Mouse (Mus musculus): ENCODE results near the gene Ssh2. TPM values are rescaled to one million over a fixed set of nuclear protein-coding genes. Genes with fewer than 3 reads are reported as not detected.
A peak's percentile ranks its signal among the peaks of the same experiment; 100 is the strongest.
"Not testable (repeated sequence)": the region's sequence is repeated elsewhere in the genome, so short reads cannot be mapped to it uniquely, and the experiment has no call there.

Ssh2 gene
- polyA plus RNA-seq, 1 experiment from 2014 or later = 9.2 TPM

DNA sequence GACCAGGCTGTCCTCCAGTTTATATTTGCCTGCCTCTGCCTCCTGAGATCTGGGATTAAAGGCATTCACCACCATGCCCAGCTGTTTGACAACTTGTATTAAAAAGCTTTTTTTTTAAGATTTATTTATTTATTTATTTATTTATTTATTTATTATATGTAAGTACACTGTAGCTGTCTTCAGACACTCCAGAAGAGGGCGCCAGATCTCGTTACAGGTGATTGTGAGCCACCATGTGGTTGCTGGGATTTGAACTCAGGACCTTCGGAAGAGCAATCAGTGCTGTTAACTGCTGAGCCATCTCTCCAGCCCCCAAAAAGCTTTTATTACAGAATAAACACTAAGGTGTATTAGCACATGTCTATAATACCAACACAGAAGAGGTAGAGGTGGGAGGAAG is 172.1 kb downstream of the Ssh2 start:
- H3K9me3 ChIP-seq; DNase-seq (ENCODE audit: low spot score); H3K4me1 ChIP-seq; H3K36me3 ChIP-seq (replicated peaks); H3K27me3 ChIP-seq (replicated peaks; ENCODE audit: low read depth, poor library complexity, severe bottlenecking); H3K4me3 ChIP-seq; H3K27ac ChIP-seq (replicated peaks): not testable (repeated sequence)
- 78% methylated on average over 3 of the region's 3 CpGs for WGBS

- Histone ChIP-seq H3K27me3 (replicated peaks; ENCODE audit: low read depth, poor library complexity, severe bottlenecking) (no peaks in the 10 kb centered on the region), H3K36me3 (replicated peaks) (peaks cover 4% of the 10 kb centered on the region; the same call in 1 of the 2 replicates), H3K27ac (replicated peaks) (no peak overlapping the region), H3K4me3 (no peak overlapping the region), H3K9me3 (no peaks in the 10 kb centered on the region), H3K4me1 (no peaks in the 10 kb centered on the region)
- WGBS = 87% methylated on average over 2 of the region's 2 CpGs
- DNase-seq (ENCODE audit: low spot score) = no peak
These were observed 179.5 kb downstream of the Ssh2 start for GRCm38 (mm10) chr11:77395539-77395938.

GRCm38 (mm10) chr11:77402508-77402907 is 186.4 kb downstream of the Ssh2 start:
- Histone ChIP-seq H3K4me3 (no peak overlapping the region), H3K4me1 (no peaks in the 10 kb centered on the region), H3K36me3 (replicated peaks) (no peaks in the 10 kb centered on the region), H3K27ac (replicated peaks) (no peak overlapping the region), H3K27me3 (replicated peaks; ENCODE audit: low read depth, poor library complexity, severe bottlenecking) (no peaks in the 10 kb centered on the region), H3K9me3 (no peaks in the 10 kb centered on the region)
- no peak for DNase-seq (ENCODE audit: low spot score)
- WGBS = 76% methylated on average over 2 of the region's 2 CpGs

DNA sequence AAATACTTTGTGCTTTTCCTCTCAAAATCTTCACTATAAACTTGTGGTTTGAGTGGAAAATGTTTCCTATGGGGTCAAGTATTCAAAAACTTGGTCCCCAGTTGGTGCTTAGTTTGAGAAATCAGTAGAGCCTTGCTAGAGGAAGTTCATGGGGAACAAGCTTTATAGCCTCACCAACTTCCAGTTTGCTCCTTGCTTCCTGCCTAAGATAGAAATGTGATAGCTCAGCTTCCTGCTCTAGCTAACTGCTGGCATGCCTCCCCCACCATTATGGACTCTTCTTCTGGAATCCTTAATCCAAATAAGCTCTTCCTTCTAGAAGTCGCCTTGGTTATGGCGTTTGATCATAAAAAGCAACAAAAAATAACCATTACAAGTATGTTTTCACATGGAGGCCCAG is 190.2 kb downstream of the Ssh2 start:
- no peak overlapping the region for H3K27ac ChIP-seq (replicated peaks)
- peaks cover 11% of the 10 kb centered on the region; the same call in 1 of the 2 replicates for H3K36me3 ChIP-seq (replicated peaks)
- DNase-seq (ENCODE audit: low spot score) = no peak
- H3K4me1 ChIP-seq = no peaks in the 10 kb centered on the region
- 84% methylated on average over 2 of the region's 2 CpGs for WGBS
- H3K4me3 ChIP-seq = no peak overlapping the region
- no peaks in the 10 kb centered on the region for H3K27me3 ChIP-seq (replicated peaks; ENCODE audit: low read depth, poor library complexity, severe bottlenecking)
- H3K9me3 ChIP-seq = no peaks in the 10 kb centered on the region

- H3K4me1 ChIP-seq = no peaks in the 10 kb centered on the region
- H3K27me3 ChIP-seq (replicated peaks; ENCODE audit: low read depth, poor library complexity, severe bottlenecking) = no peaks in the 10 kb centered on the region
- no peak overlapping the region for H3K4me3 ChIP-seq
- DNase-seq (ENCODE audit: low spot score) = peak; percentile 12
- H3K9me3 ChIP-seq = no peaks in the 10 kb centered on the region
- peaks cover 11% of the 10 kb centered on the region; the same call in 1 of the 2 replicates for H3K36me3 ChIP-seq (replicated peaks)
- no peak overlapping the region for H3K27ac ChIP-seq (replicated peaks)
- WGBS = 85% methylated on average over 6 of the region's 6 CpGs
These were observed 193.8 kb downstream of the Ssh2 start for GRCm38 (mm10) chr11:77409879-77410278.

GRCm38 (mm10) chr11:77411284-77411683 is 195.2 kb downstream of the Ssh2 start:
- Histone ChIP-seq H3K36me3 (replicated peaks) (peaks cover 11% of the 10 kb centered on the region; the same call in 1 of the 2 replicates), H3K9me3 (no peaks in the 10 kb centered on the region), H3K4me1 (peaks cover 1% of the 10 kb centered on the region), H3K4me3 (no peak overlapping the region), H3K27me3 (replicated peaks; ENCODE audit: low read depth, poor library complexity, severe bottlenecking) (no peaks in the 10 kb centered on the region), H3K27ac (replicated peaks) (no peak overlapping the region)
- DNase-seq (ENCODE audit: low spot score) = no peak

- DNase-seq (ENCODE audit: low spot score) = no peak
- no peak overlapping the region for H3K27ac ChIP-seq (replicated peaks)
- H3K9me3 ChIP-seq = no peaks in the 10 kb centered on the region
- whole genome bisulfite sequencing = 84% methylated on average over 2 of the region's 2 CpGs
- no peaks in the 10 kb centered on the region for H3K27me3 ChIP-seq (replicated peaks; ENCODE audit: low read depth, poor library complexity, severe bottlenecking)
- peaks cover 6% of the 10 kb centered on the region for H3K4me1 ChIP-seq
- peaks cover 1% of the 10 kb centered on the region; the same call in 1 of the 2 replicates for H3K36me3 ChIP-seq (replicated peaks)
- no peak overlapping the region for H3K4me3 ChIP-seq
These were observed 198.2 kb downstream of the Ssh2 start for GRCm38 (mm10) chr11:77414141-77414839.

GRCm38 (mm10) chr11:77416212-77417000 is 200.3 kb downstream of the Ssh2 start:
- no peaks in the 10 kb centered on the region for H3K27me3 ChIP-seq (replicated peaks; ENCODE audit: low read depth, poor library complexity, severe bottlenecking)
- no peak overlapping the region for H3K27ac ChIP-seq (replicated peaks)
- H3K9me3 ChIP-seq = no peaks in the 10 kb centered on the region
- peaks cover 4% of the 10 kb centered on the region; the same call in 1 of the 2 replicates for H3K36me3 ChIP-seq (replicated peaks)
- DNase-seq (ENCODE audit: low spot score) = peak; percentile 24
- 75% methylated on average over 4 of the region's 4 CpGs for WGBS
- no peak overlapping the region for H3K4me3 ChIP-seq
- peaks cover 6% of the 10 kb centered on the region for H3K4me1 ChIP-seq

DNA sequence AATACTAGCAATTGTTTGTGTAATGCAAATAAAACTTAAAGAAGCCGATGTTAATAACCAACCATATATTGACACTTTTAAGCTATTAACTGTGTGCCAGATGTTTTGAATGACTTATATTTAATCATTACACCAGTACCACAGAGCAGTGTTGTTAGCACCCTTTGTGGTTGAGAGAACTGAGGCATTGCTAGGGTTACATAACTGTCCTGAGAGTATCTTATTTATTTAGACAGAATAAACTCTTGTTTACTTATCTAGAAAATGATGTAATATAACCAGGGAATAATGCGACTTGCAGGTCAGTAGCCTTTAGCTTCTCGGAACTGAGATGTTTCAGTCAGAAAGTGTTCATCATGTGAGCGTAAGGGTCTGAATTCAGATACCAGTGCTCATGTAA is 201.9 kb downstream of the Ssh2 start:
- Histone ChIP-seq H3K9me3 (no peaks in the 10 kb centered on the region), H3K4me1 (peaks cover 6% of the 10 kb centered on the region), H3K36me3 (replicated peaks) (peaks cover 19% of the 10 kb centered on the region), H3K27ac (replicated peaks) (no peak overlapping the region), H3K4me3 (no peak overlapping the region), H3K27me3 (replicated peaks; ENCODE audit: low read depth, poor library complexity, severe bottlenecking) (no peaks in the 10 kb centered on the region)
- DNase-seq (ENCODE audit: low spot score) = no peak
- 94% methylated on average over 4 of the region's 4 CpGs for WGBS

- Histone ChIP-seq H3K27ac (replicated peaks) (no peak overlapping the region), H3K4me3 (no peak overlapping the region), H3K4me1 (no peaks in the 10 kb centered on the region), H3K9me3 (no peaks in the 10 kb centered on the region), H3K27me3 (replicated peaks; ENCODE audit: low read depth, poor library complexity, severe bottlenecking) (no peaks in the 10 kb centered on the region), H3K36me3 (replicated peaks) (peaks cover 33% of the 10 kb centered on the region)
- DNase-seq (ENCODE audit: low spot score) = no peak
- WGBS = 83% methylated on average over 4 of the region's 4 CpGs
These were observed 207.2 kb downstream of the Ssh2 start for GRCm38 (mm10) chr11:77423175-77423859.

DNA sequence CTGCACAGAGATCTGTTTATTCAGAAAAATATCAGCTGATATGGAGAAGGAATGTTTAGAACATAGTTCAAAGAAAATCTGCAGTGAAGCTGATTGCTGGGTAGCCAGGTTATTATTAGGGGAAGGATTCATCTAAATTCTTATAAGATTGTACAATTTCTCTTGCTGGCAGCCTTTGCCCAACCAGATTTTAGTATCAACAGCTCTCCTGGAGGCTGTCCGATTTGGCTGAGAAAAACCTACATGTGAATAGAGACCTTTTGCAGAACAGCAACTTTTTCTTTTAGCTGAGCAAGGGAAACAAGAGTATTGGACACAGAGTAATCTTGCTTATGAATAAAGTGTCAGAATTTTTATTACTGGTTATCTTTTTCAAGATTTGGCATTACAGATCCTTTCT is 212.4 kb downstream of the Ssh2 start:
- no peak overlapping the region for H3K27ac ChIP-seq (replicated peaks)
- DNase-seq (ENCODE audit: low spot score) = no peak
- peaks cover 33% of the 10 kb centered on the region for H3K36me3 ChIP-seq (replicated peaks)
- WGBS = 92% methylated on average over 1 of the region's 1 CpGs
- no peaks in the 10 kb centered on the region for H3K4me1 ChIP-seq
- H3K27me3 ChIP-seq (replicated peaks; ENCODE audit: low read depth, poor library complexity, severe bottlenecking) = no peaks in the 10 kb centered on the region
- no peak overlapping the region for H3K4me3 ChIP-seq
- no peaks in the 10 kb centered on the region for H3K9me3 ChIP-seq

DNA sequence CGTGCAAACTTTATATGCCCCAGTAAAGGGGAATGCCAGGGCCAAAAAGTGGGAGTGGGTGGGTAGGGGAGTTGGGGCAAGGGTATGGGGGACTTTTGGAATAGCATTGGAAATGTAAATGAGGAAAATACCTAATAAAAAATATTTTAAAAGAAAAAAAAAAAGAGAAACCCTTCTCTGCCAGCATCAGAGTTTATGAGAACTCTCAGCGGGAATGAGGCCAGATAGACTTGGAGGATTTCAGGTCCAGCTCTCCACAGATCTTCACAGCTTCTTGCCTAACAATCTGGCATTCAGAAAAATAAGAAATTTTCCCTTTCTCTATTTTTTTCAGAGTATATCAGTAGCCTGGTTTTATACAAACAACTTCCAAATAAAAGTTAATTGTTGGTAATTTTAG is 220.9 kb downstream of the Ssh2 start:
- H3K4me1 ChIP-seq = no peaks in the 10 kb centered on the region
- DNase-seq (ENCODE audit: low spot score) = no peak
- peaks cover 32% of the 10 kb centered on the region for H3K36me3 ChIP-seq (replicated peaks)
- no peak overlapping the region for H3K4me3 ChIP-seq
- H3K27ac ChIP-seq (replicated peaks) = no peak overlapping the region
- WGBS = 92% methylated on average over 2 of the region's 2 CpGs
- no peaks in the 10 kb centered on the region for H3K27me3 ChIP-seq (replicated peaks; ENCODE audit: low read depth, poor library complexity, severe bottlenecking)
- H3K9me3 ChIP-seq = no peaks in the 10 kb centered on the region

All from embryonic facial prominence, embryonic 10.5 days (tissue).